Mouse (Mus musculus): Measurements from ENCODE around the gene Ank2. TPM values are rescaled to one million over a fixed set of nuclear protein-coding genes. Genes with fewer than 3 reads are reported as not detected.
"Not testable (repeated sequence)": the region's sequence is repeated elsewhere in the genome, so short reads cannot be mapped to it uniquely, and the experiment has no call there.

The Ank2 gene
- polyA plus RNA-seq, 1 experiment from 2014 or later = 131 TPM

DNA sequence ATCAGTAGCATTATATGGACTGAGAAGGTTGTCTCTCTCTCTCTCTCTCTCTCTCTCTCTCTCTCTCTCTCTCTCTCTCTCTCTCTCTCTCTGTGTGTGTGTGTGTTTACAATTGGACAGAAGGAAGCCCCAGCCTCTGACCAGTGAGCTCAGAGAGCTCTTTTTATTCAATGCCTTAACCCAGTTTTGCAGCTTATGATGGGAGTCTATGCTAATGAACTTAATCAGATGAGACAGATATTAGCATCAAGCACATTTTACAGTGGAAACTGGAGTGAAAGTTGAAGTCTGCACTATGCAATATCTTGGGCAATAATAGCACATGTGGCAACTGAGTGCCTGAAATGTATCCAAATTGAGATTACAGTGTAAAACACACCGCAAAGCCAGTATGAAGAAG, 16.1 kb upstream of the Ank2 start:
- Histone ChIP-seq H3K36me3 (no peaks in the 10 kb centered on the region), H3K4me1 (no peaks in the 10 kb centered on the region), H3K4me2 (replicated peaks) (no peak overlapping the region), H3K27me3 (no peaks in the 10 kb centered on the region), H3K9ac (no peak overlapping the region), H3K9me3 (replicated peaks) (no peaks in the 10 kb centered on the region), H3K4me3 (no peak overlapping the region), H3K27ac (no peak overlapping the region)
- ATAC-seq (ENCODE audit: low FRiP score) = no peak
- 94% methylated on average over 1 of the region's 1 CpGs for WGBS

DNA sequence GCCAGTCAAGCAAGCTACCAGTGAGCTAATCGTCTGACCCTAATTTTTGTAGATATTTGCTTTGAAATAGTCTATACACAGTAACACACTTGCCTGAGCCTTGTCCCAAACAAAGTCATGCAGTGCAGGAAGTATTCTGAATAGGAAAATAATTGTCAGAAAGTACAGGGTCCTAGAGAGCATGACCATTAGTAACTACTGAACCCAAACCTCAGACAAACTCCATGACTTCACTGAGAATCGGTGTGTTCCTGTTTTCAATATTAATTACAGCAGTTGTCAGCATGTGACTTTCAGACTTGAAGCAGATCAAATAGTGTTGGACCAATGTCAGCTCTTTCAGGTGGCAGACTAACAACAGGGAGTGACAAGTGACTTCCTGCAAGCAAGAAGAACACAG, 14.5 kb upstream of the Ank2 start:
- H3K4me3 ChIP-seq = no peak overlapping the region
- no peak for ATAC-seq (ENCODE audit: low FRiP score)
- no peak overlapping the region for H3K4me2 ChIP-seq (replicated peaks)
- H3K36me3 ChIP-seq = no peaks in the 10 kb centered on the region
- whole genome bisulfite sequencing = 85% methylated on average over 2 of the region's 2 CpGs
- no peak overlapping the region for H3K9ac ChIP-seq
- H3K9me3 ChIP-seq (replicated peaks) = no peaks in the 10 kb centered on the region
- H3K27ac ChIP-seq = no peak overlapping the region
- no peaks in the 10 kb centered on the region for H3K27me3 ChIP-seq
- H3K4me1 ChIP-seq = no peaks in the 10 kb centered on the region

GRCm38 (mm10) chr3:127512794-127513335, 13.7 kb upstream of the Ank2 start:
- 75% methylated on average over 15 of the region's 15 CpGs for whole genome bisulfite sequencing
- Histone ChIP-seq H3K9ac (no peak overlapping the region), H3K4me3 (no peak overlapping the region), H3K36me3 (no peaks in the 10 kb centered on the region), H3K27me3 (no peaks in the 10 kb centered on the region), H3K4me1 (no peaks in the 10 kb centered on the region), H3K27ac (no peak overlapping the region), H3K4me2 (replicated peaks) (no peak overlapping the region), H3K9me3 (replicated peaks) (no peaks in the 10 kb centered on the region)
- ATAC-seq (ENCODE audit: low FRiP score) = no peak

GRCm38 (mm10) chr3:127511786-127512746, 12.9 kb upstream of the Ank2 start:
- Histone ChIP-seq H3K4me2 (replicated peaks) (no peak overlapping the region), H3K9me3 (replicated peaks) (no peaks in the 10 kb centered on the region), H3K4me3 (no peak overlapping the region), H3K36me3 (no peaks in the 10 kb centered on the region), H3K4me1 (no peaks in the 10 kb centered on the region), H3K27me3 (no peaks in the 10 kb centered on the region), H3K27ac (no peak overlapping the region), H3K9ac (no peak overlapping the region)
- no peak for ATAC-seq (ENCODE audit: low FRiP score)
- 87% methylated on average over 12 of the region's 12 CpGs for WGBS

GRCm38 (mm10) chr3:127507878-127508783, 9.0 kb upstream of the Ank2 start:
- Histone ChIP-seq H3K4me1 (no peaks in the 10 kb centered on the region), H3K27ac (no peak overlapping the region), H3K9ac (no peak overlapping the region), H3K4me2 (replicated peaks) (no peak overlapping the region), H3K27me3 (no peaks in the 10 kb centered on the region), H3K9me3 (replicated peaks) (no peaks in the 10 kb centered on the region), H3K4me3 (no peak overlapping the region), H3K36me3 (no peaks in the 10 kb centered on the region)
- no peak for ATAC-seq (ENCODE audit: low FRiP score)
- 81% methylated on average over 15 of the region's 15 CpGs for WGBS

DNA sequence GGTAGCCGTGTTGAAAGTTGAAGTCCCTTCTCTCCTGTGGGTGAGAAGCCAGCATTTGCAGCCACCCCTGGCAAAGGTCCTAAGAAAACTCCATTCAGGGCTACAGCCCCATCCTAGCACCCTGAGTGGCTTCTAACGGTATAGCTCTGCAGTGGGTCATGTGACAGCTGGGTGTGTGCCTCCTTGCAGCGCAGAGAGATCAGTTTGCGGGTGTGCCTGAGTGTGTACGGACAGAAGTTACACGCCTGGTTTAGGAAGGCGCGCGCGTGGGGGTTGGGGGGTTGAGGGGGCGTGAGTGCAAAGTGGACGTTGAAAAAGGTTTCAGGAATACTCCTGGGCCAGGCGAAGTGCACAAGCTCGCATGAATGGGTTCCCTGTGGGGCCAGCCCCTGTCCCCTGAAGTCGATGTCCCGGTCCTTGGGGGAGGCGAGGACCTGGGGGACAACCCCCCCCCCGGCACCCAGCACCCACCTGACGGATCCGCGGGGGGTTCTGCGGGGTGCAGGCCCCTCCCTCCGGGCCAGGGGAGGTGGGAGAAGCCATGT, 881 bp downstream of the Ank2 start:
- Histone ChIP-seq H3K36me3 (no peaks in the 10 kb centered on the region), H3K4me1 (peaks cover 9% of the 10 kb centered on the region; the same call in 1 of the 2 replicates), H3K9ac (peak overlapping the region; percentile 78), H3K4me2 (replicated peaks) (peak overlapping the region; percentile 100), H3K27me3 (peaks cover 17% of the 10 kb centered on the region), H3K27ac (0 out of 2 replicates have a peak overlapping the region, but pooled peaks have one; percentile 60), H3K9me3 (replicated peaks) (no peaks in the 10 kb centered on the region), H3K4me3 (peak overlapping the region; percentile 69)
- peak; percentile 88 for ATAC-seq (ENCODE audit: low FRiP score)
- 2% methylated on average over 23 of the region's 23 CpGs for WGBS

DNA sequence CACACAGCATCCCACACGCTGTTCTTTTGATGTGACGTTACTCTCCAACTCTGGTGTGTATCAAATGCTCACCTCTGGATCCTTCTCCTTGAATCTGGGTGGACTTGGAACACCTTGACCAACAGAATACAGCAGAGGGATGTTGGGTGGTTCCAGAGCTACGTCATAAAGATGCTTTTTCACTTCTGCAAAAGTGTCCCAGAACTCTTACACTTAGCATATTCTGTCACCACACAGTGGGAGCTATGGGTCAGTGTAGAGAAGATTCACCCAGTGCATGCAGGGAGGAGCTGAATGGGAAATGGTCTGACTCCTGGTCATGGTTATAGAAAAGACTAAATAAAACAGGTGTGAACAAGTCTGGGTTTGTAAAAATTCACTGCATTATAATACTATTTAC, 6.5 kb downstream of the Ank2 start:
- Histone ChIP-seq H3K9ac (no peak overlapping the region), H3K4me3 (no peak overlapping the region), H3K27me3 (no peaks in the 10 kb centered on the region), H3K9me3 (replicated peaks) (no peaks in the 10 kb centered on the region), H3K36me3 (no peaks in the 10 kb centered on the region), H3K4me1 (no peaks in the 10 kb centered on the region), H3K27ac (no peak overlapping the region), H3K4me2 (replicated peaks) (no peak overlapping the region)
- WGBS = 85% methylated on average over 3 of the region's 3 CpGs
- no peak for ATAC-seq (ENCODE audit: low FRiP score)

- Histone ChIP-seq H3K27me3 (no peaks in the 10 kb centered on the region), H3K9me3 (replicated peaks) (no peaks in the 10 kb centered on the region), H3K4me1 (peaks cover 5% of the 10 kb centered on the region; the same call in 1 of the 2 replicates), H3K36me3 (no peaks in the 10 kb centered on the region), H3K9ac (no peak overlapping the region), H3K27ac (no peak overlapping the region), H3K4me3 (no peak overlapping the region), H3K4me2 (replicated peaks) (no peak overlapping the region)
- WGBS = 71% methylated on average over 7 of the region's 7 CpGs
- ATAC-seq (ENCODE audit: low FRiP score) = no peak
These were observed 11.8 kb downstream of the Ank2 start for GRCm38 (mm10) chr3:127487302-127487701.

DNA sequence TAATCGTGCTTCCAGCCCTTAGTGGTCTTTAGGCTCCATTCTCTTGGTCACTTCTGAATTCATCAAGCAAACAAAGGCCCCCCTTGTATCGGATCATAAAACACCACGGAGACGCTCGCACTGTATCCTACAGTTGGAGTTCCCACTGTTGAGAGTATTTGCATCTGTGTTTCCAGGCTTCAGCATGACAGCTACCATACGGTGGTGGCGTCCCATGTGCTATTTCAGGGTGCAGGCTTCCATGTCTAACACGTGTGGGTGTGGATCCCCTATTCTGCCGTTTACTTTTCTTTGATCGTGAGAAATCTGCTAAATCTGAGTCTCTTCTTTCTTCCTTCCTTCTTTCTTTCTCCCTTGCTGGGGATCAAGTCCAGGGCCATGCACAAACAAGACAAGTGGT, 14.0 kb downstream of the Ank2 start:
- Histone ChIP-seq H3K27me3 (no peaks in the 10 kb centered on the region), H3K4me3 (no peak overlapping the region), H3K9ac (no peak overlapping the region), H3K9me3 (replicated peaks) (no peaks in the 10 kb centered on the region), H3K4me1 (peaks cover 5% of the 10 kb centered on the region; the same call in 1 of the 2 replicates), H3K4me2 (replicated peaks) (no peak overlapping the region), H3K27ac (no peak overlapping the region), H3K36me3 (no peaks in the 10 kb centered on the region)
- ATAC-seq (ENCODE audit: low FRiP score) = no peak
- WGBS = 55% methylated on average over 10 of the region's 10 CpGs

- Histone ChIP-seq H3K4me1 (peaks cover 5% of the 10 kb centered on the region; the same call in 1 of the 2 replicates), H3K27me3 (no peaks in the 10 kb centered on the region), H3K4me2 (replicated peaks) (no peak overlapping the region), H3K9me3 (replicated peaks) (no peaks in the 10 kb centered on the region), H3K36me3 (no peaks in the 10 kb centered on the region), H3K27ac (no peak overlapping the region), H3K9ac (no peak overlapping the region), H3K4me3 (no peak overlapping the region)
- WGBS = 62% methylated on average over 6 of the region's 6 CpGs
- ATAC-seq (ENCODE audit: low FRiP score) = no peak
These were observed 17.5 kb downstream of the Ank2 start for GRCm38 (mm10) chr3:127481658-127482057.

- H3K4me1 ChIP-seq; H3K27ac ChIP-seq; H3K36me3 ChIP-seq; H3K9ac ChIP-seq; H3K27me3 ChIP-seq; H3K9me3 ChIP-seq (replicated peaks); ATAC-seq (ENCODE audit: low FRiP score); H3K4me3 ChIP-seq; H3K4me2 ChIP-seq (replicated peaks): not testable (repeated sequence)
- WGBS = 86% methylated on average over 5 of the region's 5 CpGs
These were observed 18.8 kb downstream of the Ank2 start for GRCm38 (mm10) chr3:127480369-127480768.

GRCm38 (mm10) chr3:127474115-127474514, 25.0 kb downstream of the Ank2 start:
- Histone ChIP-seq H3K27ac (no peak overlapping the region), H3K9ac (no peak overlapping the region), H3K36me3 (no peaks in the 10 kb centered on the region), H3K27me3 (no peaks in the 10 kb centered on the region), H3K4me2 (replicated peaks) (no peak overlapping the region), H3K9me3 (replicated peaks) (no peaks in the 10 kb centered on the region), H3K4me1 (no peaks in the 10 kb centered on the region), H3K4me3 (no peak overlapping the region)
- 89% methylated on average over 6 of the region's 6 CpGs for WGBS
- no peak for ATAC-seq (ENCODE audit: low FRiP score)

Data from hindbrain, embryonic 12.5 days (tissue).